Mouse (Mus musculus) megakaryocyte, embryonic 14.5 days (primary cell): ENCODE measurements around the gene Depp1. TPM values are rescaled to one million over a fixed set of nuclear protein-coding genes. Genes with fewer than 3 reads are reported as not detected.

ENCODE experiments used
- H3K27me3 ChIP-seq: replicated peaks from 2 replicates; pipeline ENCODE3; 2012; ENCODE audit warnings: inconsistent platforms
- H3K36me3 ChIP-seq: replicated peaks from 2 replicates; pipeline ENCODE3; 2012; ENCODE audit warnings: low read length, inconsistent platforms, mixed read lengths
- H3K4me1 ChIP-seq: 2 replicates; pipeline ENCODE4 v1.6.1; 2012; ENCODE audit warnings: inconsistent platforms
- H3K4me3 ChIP-seq: replicated peaks from 2 replicates; pipeline ENCODE3; 2012; ENCODE audit warnings: moderate library complexity, mild to moderate bottlenecking, inconsistent platforms
- H3K9me3 ChIP-seq: 2 replicates; pipeline ENCODE4 v1.6.1; 2012; ENCODE audit warnings: inconsistent platforms
- FLI1 ChIP-seq: IDR thresholded peaks from 2 replicates; pipeline ENCODE4 v1.6.1; 2012; ENCODE audit warnings: low read length, inconsistent platforms, mixed read lengths
- GATA1 ChIP-seq: IDR thresholded peaks from 3 replicates; pipeline ENCODE4 v1.6.1; 2012; ENCODE audit warnings: mixed read lengths, low read length, inconsistent platforms, borderline replicate concordance
- polyA plus RNA-seq: library from polyadenylated mRNA; stranded (reverse); fragments of >175 nt; gene quantifications from 2 replicates; pipeline ENCODE4 v1.2.3, GENCODE M21; 2012; ENCODE audit warnings: low replicate concordance; ENCODE audit not compliant: insufficient read depth

Depp1 gene
- polyA plus RNA-seq, 1 experiment = 0.51 TPM

DNA sequence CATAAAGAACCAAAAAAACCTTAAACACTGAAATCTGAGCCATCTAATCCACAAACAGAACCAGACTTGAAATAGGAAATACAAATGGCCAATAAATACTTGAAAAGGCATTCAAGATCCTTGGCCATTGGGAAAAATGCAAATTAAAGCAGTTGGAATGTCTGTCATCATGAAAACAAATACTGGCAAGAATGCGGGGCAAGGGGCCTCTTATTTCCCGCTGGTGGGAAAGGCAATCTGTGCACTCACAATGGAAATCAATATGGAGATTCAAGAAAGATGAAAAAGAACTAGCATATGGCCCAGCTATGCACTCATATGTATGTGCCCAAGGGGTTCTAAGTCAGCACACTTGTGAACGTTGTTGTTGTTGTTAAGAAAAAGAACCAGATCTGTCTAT, 16.5 kb downstream of the Depp1 start:
- no peaks in the 10 kb centered on the region for H3K36me3 ChIP-seq
- peaks cover 8% of the 10 kb centered on the region; the same call in 1 of the 2 replicates for H3K4me1 ChIP-seq
- peaks cover 40% of the 10 kb centered on the region for H3K27me3 ChIP-seq
- H3K4me3 ChIP-seq = no peak overlapping the region
- no peaks in the 10 kb centered on the region for H3K9me3 ChIP-seq
- TF ChIP-seq FLI1 (no peak), GATA1 (no peak)

GRCm38 (mm10) chr6:116667382-116667781, 17.0 kb downstream of the Depp1 start:
- H3K4me1 ChIP-seq = peaks cover 8% of the 10 kb centered on the region; the same call in 1 of the 2 replicates
- H3K36me3 ChIP-seq = no peaks in the 10 kb centered on the region

GRCm38 (mm10) chr6:116668682-116669470, 18.5 kb downstream of the Depp1 start:
- no peaks in the 10 kb centered on the region for H3K9me3 ChIP-seq
- peaks cover 54% of the 10 kb centered on the region for H3K27me3 ChIP-seq
- TF ChIP-seq FLI1 (no peak), GATA1 (no peak)
- H3K36me3 ChIP-seq = no peaks in the 10 kb centered on the region
- H3K4me1 ChIP-seq = peaks cover 18% of the 10 kb centered on the region
- peak overlapping the region; percentile 47 for H3K4me3 ChIP-seq

More at GRCm38 (mm10) chr6:116667382-116667781, 17.0 kb downstream of the Depp1 start:
- Histone ChIP-seq H3K4me3 (no peak overlapping the region), H3K9me3 (no peaks in the 10 kb centered on the region), H3K27me3 (peaks cover 42% of the 10 kb centered on the region)
- no peak for TF ChIP-seq FLI1
- no peak for TF ChIP-seq GATA1

GRCm38 (mm10) chr6:116670144-116670543, 19.7 kb downstream of the Depp1 start:
- Histone ChIP-seq H3K4me3 (peak overlapping the region; percentile 44), H3K4me1 (peaks cover 25% of the 10 kb centered on the region), H3K36me3 (no peaks in the 10 kb centered on the region), H3K9me3 (no peaks in the 10 kb centered on the region), H3K27me3 (peaks cover 60% of the 10 kb centered on the region)
- TF ChIP-seq FLI1 = no peak
- TF ChIP-seq GATA1 = no peak

- Histone ChIP-seq H3K36me3 (no peaks in the 10 kb centered on the region), H3K4me3 (peak overlapping the region; percentile 60), H3K9me3 (no peaks in the 10 kb centered on the region), H3K4me1 (peaks cover 25% of the 10 kb centered on the region), H3K27me3 (peaks cover 62% of the 10 kb centered on the region)
- TF ChIP-seq GATA1 (no peak), FLI1 (no peak)
Observed at GRCm38 (mm10) chr6:116671031-116671430, 20.6 kb downstream of the Depp1 start.

- peaks cover 29% of the 10 kb centered on the region for H3K4me1 ChIP-seq
Observed at GRCm38 (mm10) chr6:116671768-116672167, 21.4 kb downstream of the Depp1 start.

DNA sequence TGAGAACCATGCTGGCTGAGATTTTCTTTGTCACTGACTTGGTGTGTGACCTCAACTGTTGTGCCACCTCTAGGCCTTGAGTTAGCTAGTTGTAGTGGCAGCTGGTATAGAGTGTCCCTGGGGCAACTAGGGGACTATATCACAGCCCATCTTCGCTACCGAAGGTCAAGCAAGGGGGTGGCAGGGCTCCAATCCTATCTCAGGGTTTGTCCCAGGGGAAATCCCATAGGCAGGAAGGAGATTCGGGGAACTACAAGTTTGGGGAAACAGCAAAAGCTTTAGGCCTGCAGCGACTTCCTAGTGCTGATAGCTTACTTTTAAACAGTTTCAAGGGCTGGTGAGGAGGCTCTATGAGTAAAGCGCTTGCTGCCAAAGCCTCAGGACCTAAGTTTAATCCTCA, 21.9 kb downstream of the Depp1 start:
- Histone ChIP-seq H3K4me1 (peaks cover 31% of the 10 kb centered on the region), H3K9me3 (no peaks in the 10 kb centered on the region), H3K36me3 (no peaks in the 10 kb centered on the region), H3K27me3 (peaks cover 59% of the 10 kb centered on the region), H3K4me3 (peak overlapping the region; percentile 65)
- TF ChIP-seq FLI1 (no peak), GATA1 (no peak)

More at GRCm38 (mm10) chr6:116671768-116672167, 21.4 kb downstream of the Depp1 start:
- Histone ChIP-seq H3K27me3 (peaks cover 59% of the 10 kb centered on the region), H3K36me3 (no peaks in the 10 kb centered on the region), H3K4me3 (peak overlapping the region; percentile 62), H3K9me3 (no peaks in the 10 kb centered on the region)
- TF ChIP-seq FLI1 = no peak
- no peak for TF ChIP-seq GATA1

- Histone ChIP-seq H3K27me3 (peaks cover 57% of the 10 kb centered on the region), H3K4me3 (peak within 1 kb of the TSS; percentile 92), H3K4me1 (peaks cover 32% of the 10 kb centered on the region), H3K9me3 (no peaks in the 10 kb centered on the region), H3K36me3 (no peaks in the 10 kb centered on the region)
- TF ChIP-seq FLI1 (no peak), GATA1 (no peak)
Observed at GRCm38 (mm10) chr6:116673471-116674282, 23.3 kb downstream of the Depp1 start, which contains the start of gene Rassf4. Gene Rassf4, minus strand, starts transcription at chr6:116673952.

DNA sequence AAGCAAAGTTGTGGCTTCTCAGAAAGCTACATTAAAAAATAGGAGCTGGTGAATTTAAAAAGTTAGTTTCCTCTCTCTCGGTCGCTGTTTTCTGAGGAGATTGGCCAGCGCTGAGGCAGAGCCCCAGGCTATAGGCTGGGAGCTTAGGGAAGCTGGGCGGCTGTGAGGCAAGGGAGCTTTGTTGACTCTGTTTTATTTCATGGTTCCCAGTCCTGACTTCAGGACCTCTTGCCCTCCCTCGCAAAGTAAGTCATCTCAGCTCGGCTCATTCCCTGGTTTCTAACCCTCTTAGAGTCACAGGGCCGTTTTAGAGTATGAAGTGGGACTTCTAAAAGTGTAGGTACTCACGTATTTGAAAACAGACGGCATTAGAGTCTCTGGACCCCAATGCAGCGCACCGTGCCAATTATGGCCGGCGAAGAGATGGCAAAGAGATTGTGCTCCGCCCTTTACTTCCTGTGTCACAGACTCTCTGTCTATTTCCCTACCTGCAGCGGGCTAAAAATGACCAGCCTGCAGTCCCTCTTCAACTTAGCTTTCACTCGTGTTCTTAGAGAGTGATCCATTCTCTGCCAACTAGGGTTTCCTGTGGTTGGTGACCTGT, 24.0 kb downstream of the Depp1 start:
- H3K9me3 ChIP-seq = no peaks in the 10 kb centered on the region

More for the DNA sequence above, 24.0 kb downstream of the Depp1 start:
- no peak for TF ChIP-seq FLI1
- TF ChIP-seq GATA1 = no peak
- Histone ChIP-seq H3K4me3 (peak overlapping the region; percentile 92), H3K27me3 (peaks cover 59% of the 10 kb centered on the region), H3K36me3 (no peaks in the 10 kb centered on the region), H3K4me1 (peaks cover 31% of the 10 kb centered on the region)
